Mouse (Mus musculus) layer of hippocampus, adult 9-10 months (tissue): Measurements from ENCODE around the gene Dgke.

ENCODE experiments used
- DNase-seq: peaks from one replicate; pipeline ENCODE4 v3.0.0; 2022; ENCODE audit warnings: low spot score

Gene Dgke

GRCm38 (mm10) chr11:89035552-89035951 is 31.1 kb downstream of the Dgke start:
- no peak for DNase-seq

GRCm38 (mm10) chr11:89034592-89034991 is 32.1 kb downstream of the Dgke start:
- no peak for DNase-seq

GRCm38 (mm10) chr11:89031189-89031588 is 35.5 kb downstream of the Dgke start:
- no peak for DNase-seq

GRCm38 (mm10) chr11:89030552-89030951 is 36.1 kb downstream of the Dgke start:
- DNase-seq = no peak

GRCm38 (mm10) chr11:89028871-89029405 is 37.7 kb downstream of the Dgke start:
- no peak for DNase-seq

GRCm38 (mm10) chr11:89027955-89028361 is 38.7 kb downstream of the Dgke start:
- DNase-seq = no peak

- DNase-seq = no peak
Measured at GRCm38 (mm10) chr11:89026117-89026516, 40.5 kb downstream of the Dgke start.

GRCm38 (mm10) chr11:89025603-89026002 is 41.0 kb downstream of the Dgke start:
- no peak for DNase-seq

GRCm38 (mm10) chr11:89024181-89024881 is 42.3 kb downstream of the Dgke start:
- peak; percentile 24 for DNase-seq

GRCm38 (mm10) chr11:89023477-89023876 is 43.2 kb downstream of the Dgke start:
- no peak for DNase-seq

GRCm38 (mm10) chr11:89022120-89022731 is 44.4 kb downstream of the Dgke start:
- no peak for DNase-seq

GRCm38 (mm10) chr11:89021687-89022086 is 45.0 kb downstream of the Dgke start:
- no peak for DNase-seq

GRCm38 (mm10) chr11:89020681-89021305 is 45.9 kb downstream of the Dgke start:
- DNase-seq = no peak

GRCm38 (mm10) chr11:89017514-89018182 is 49.0 kb downstream of the Dgke start:
- no peak for DNase-seq

GRCm38 (mm10) chr11:89012241-89012640 is 54.4 kb downstream of the Dgke start:
- DNase-seq = no peak

GRCm38 (mm10) chr11:89009496-89009895 is 57.2 kb downstream of the Dgke start:
- DNase-seq = no peak

- DNase-seq = no peak
Measured at GRCm38 (mm10) chr11:89009066-89009465, 57.6 kb downstream of the Dgke start.

GRCm38 (mm10) chr11:89007582-89007981 is 59.1 kb downstream of the Dgke start:
- no peak for DNase-seq

- DNase-seq = no peak
Measured at GRCm38 (mm10) chr11:89006404-89006803, 60.2 kb downstream of the Dgke start.

GRCm38 (mm10) chr11:89005473-89005872 is 61.2 kb downstream of the Dgke start:
- no peak for DNase-seq

- DNase-seq = no peak
Measured at GRCm38 (mm10) chr11:89003726-89004125, 62.9 kb downstream of the Dgke start.

- DNase-seq = no peak
Measured at GRCm38 (mm10) chr11:89003078-89003477, 63.6 kb downstream of the Dgke start.

- no peak for DNase-seq
Measured at GRCm38 (mm10) chr11:89002621-89003020, 64.0 kb downstream of the Dgke start.
